Mouse (Mus musculus): ENCODE measurements at regions not wholly inside any gene's neighbourhood (a gene's known extent, or its start where the extent isn't known, plus 50 kb on each side); places are given as distances from the start of the nearest gene placed in this dataset.
A peak's percentile ranks its signal among the peaks of the same experiment; 100 is the strongest.

DNA sequence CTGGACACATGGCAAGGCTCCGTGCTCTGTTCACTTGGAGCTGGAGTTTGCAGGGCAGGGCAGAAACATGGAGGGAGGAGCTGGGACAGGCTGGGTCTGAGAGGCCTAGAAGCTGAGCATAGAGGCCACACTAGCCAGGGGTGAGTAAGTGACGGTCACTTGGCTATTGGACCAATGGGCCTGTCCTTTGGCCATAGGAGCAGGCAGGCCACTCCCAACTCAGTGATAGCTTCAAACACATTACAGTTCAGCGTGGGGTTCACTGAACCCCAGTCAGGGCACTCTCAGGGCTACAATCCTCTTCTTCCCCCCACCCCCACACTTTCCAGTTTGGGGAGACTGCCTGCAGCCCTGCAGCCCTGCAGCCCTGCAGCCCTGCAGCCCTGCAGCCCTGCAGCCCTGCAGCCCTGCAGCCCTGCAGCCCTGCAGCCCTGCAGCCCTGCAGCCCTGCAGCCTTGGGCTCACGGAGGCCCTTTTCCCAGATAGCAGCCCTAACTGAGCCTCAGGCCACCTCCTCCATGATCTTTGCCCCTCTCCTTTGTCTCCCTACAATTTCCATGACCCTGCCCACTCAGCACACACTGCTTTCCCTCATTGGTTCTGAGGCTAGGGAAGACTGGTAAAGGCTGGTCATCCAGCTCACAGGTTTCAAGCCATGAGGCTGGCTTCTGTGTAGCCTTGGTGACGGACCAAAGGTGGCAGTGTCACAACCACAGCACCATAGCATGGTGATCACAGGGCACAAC lies 285.3 kb downstream of the Cdh26 start:
- no peak for DNase-seq

DNA sequence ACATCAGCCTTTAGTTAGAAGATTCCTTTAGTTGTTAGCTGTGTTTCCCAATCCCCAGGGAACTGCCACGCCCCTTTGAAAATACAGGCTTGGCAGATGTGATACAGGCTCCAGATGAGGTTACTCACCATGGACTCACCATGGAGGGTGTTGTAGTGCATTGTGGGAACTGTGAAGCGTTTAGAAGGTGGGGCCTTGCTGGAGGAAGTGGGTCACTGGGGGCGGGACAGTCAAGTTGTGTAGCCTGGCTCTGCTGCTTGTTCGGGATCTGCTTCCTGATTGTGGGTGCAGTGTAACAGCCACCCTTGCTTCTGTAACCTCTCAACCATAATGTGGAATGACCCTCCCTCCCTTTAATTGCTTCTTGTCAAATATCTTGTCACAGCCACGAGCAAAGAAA lies 287.7 kb downstream of the Cdh26 start:
- peak; percentile 6 for DNase-seq

DNA sequence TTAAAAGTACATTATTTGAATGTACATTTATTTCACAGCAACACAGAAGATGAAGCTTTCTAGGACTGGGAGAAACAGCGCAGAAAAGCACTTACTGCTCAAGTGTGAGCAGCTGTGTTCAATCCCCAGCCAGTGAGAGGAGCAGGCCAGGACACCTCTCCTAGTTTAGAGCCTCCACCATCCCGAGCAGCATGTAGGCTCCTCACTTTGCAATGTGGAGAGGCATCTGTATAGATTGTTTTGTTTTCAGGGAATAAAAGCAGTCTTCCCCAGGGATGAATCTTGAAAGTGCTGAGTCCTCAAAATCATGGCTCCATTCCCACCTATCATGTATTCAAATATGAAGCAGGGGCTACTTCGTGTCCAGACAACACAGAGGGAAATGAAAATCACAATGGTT lies 293.1 kb downstream of the Cdh26 start:
- no peak for DNase-seq

DNA sequence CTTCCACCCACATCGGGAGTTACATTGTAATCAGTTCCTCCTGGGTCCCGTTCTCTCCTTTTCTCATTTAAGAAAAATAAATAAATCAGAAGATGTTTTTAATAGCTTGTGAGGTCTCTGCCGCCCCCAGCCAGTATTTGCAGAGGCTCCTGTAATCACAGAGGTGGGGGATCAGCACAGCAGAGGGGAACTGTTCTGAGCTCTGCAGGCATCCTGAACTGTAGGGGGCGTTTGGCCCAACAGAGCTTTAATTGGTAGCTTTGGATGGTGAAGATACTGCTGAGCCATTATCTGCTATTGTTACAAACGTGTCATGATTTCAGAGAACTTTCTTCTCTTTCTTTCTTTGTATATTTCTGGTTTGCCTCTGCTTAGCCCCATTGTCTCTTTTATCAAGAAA lies 293.9 kb downstream of the Cdh26 start:
- no peak for DNase-seq

DNA sequence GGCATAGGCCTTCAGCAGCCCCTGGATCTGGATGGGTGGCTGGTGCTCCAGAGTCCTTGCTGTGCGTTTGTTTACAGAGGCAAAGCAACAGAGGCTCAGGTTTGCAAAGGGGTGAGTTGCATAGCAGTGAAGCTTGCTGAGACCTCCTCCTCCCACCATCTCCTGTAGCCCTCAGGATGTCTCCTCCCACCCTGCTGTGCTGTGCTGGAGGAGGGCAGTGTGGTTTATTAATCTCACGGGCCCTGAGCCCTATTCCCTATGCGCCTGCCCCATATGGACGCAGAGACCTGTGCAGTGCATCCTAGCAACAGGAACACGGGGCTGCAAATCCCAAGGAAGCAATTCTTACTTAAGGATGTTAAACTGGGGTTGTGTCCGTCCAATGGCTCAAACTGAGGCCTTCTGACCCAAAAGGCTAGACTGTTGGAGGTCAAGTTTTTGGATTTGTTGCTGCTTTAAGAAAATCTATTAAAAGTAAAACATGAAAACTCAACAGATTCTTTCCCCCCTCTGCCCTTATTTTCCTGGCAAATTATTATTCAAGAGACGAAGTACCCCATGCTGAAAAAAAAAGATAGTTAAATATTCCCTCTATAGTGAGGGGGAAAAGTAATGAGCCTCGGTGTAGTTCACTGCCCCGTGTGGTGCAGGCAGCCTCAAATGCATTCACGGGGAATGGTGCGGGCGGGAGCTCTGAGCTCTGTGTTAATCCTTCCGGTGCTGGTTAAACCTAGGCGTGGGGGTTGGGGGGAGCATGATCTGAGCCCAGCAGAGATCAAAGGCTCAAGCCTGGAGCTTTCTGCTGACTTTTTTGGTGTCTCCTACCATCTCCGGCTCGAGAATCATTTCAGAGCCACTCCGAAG lies 297.8 kb downstream of the Cdh26 start:
- DNase-seq: no peak

DNA sequence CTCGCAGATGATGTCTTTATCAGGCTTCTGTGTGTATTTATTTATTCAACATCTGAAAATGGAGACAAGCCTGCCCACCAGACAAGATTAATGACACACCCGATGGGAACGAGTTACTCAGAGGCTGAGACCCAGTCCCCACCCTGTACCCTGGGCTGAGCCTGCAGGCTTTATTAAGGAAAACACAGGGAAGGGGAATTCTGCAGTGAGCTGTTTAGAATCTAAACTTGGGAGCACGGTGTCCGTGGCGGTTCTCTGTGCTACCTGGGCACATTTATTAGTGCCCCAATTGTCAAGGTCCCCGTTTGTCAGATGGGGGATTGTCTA lies 298.4 kb downstream of the Cdh26 start:
- DNase-seq: no peak

DNA sequence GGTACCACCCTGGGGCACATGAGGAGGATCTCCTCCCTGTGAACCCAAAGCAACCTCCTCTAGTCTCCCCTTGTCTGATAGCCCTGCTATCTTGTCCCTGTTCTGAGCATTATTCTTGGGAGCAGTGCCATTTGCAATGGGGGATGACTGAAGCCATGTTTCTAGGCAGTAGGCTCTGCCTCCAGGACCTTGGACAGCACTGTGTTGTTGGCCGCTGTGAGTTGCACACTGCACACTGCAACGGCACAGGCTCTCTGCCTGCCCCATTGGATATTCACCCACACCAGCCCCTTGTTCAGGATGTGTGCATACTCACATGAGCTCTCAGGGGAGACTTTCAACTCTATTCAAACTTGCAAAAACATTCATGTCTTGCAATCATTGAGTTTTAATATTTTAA lies 304.8 kb downstream of the Cdh26 start:
- peak; percentile 23 for DNase-seq

DNA sequence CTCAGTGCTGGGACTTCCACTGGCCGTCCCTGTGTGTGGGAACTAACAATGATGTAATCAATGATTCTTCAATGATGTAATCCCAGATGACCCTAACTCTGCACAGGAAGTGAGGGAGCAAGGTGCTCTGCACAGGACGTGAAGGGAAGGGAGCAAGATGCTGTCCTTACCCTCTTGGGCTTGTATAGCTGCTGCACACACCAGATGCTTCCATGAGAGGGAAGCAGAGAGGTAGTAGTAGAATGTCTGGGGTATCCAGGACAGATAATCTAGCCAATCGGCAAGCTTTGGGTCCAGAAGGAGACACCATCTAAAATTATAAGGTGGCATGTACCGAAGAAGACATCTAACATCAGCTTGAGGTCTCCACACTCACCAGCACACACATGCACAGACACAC lies 314.3 kb downstream of the Cdh26 start:
- DNase-seq: no peak

DNA sequence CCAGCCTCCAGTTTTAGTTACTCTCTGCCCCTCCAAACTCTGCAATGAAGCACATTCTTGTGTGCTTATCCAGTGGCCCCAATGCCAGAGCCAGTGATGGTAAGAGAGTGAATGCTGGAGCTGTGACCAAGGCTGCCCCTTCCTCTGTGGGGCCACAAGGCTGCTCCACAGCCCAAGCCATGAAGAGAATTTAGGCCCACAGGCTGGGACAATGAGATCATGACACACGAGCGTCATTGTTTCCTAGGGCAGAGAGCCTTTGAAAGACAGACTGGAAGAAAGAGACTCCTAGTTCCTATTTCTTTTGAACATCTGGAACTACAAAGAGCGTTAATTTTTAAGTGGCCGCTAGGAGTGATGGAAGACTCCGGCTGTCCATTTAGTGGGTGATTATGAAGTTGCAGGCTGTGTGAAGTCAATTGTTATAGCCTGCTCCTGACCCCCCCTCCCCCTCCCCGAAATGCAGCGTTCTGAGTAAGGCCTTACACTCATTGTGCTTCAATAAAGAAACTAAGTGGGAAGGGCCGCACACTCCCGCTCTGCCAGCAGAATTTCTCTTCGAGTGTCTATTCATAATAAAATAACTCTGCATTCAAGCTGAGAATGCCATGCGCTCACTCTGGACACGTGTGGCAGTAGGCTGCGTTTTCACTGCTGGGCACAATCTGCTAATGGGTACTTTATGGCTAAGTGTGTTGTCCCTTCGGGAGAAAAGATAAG lies 315.1 kb downstream of the Cdh26 start:
- no peak for DNase-seq

DNA sequence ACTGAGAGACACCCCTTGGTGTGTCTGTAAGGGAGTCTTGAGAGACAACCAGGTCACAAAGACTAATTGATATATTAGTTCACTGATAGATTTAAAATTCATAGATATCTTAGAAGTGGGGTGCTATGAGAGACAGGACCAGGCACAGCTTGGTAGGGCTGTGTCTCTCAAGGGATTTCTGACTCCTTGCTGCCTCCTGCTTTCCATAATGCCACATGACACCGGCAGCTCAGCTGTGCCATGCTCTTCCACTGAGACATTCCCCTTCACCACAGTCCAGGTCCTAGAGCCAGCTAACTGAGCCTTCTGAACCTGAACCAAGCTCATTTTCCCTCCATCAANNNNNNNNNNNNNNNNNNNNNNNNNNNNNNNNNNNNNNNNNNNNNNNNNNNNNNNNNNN lies 320.9 kb downstream of the Cdh26 start:
- DNase-seq: no peak

DNA sequence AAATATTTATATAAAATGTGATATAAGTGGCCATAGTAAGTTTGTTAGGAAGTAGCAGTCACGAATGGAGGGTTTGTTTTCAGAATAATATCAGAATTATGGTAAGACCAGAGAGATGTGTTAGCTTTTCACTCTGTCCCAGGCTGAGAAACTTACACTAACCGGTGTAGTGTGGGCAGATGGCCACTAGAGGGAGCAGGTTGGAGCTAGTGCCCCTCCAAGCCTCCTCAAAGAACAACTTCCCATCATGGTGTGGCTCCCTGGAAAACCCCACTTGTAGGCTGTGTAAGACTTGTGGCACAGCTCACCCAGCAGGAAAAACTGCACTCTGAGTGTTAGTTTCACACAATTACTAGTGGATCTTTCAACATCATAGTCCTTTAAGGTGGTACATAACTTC lies 328.0 kb downstream of the Cdh26 start:
- peak; percentile 70 for DNase-seq

DNA sequence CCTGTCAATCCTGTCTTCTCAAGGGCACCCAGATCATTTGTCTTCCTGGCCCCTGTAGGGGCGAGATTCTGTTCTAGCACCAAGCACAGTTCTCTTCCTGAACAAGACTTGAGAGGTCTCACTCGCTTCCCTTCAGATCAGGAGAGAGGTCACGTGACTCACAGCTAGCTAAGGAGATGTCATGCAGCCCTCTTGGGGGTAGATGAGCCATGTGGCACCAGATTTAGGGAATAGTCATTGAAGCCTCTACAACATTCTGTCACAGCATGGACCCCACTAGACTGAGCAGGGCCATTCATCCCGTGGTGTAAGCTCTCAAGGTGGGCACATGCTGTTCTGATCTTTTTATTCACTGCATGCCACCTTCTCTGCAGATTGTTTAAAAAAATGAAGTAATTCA lies 338.2 kb downstream of the Cdh26 start:
- DNase-seq: no peak

DNA sequence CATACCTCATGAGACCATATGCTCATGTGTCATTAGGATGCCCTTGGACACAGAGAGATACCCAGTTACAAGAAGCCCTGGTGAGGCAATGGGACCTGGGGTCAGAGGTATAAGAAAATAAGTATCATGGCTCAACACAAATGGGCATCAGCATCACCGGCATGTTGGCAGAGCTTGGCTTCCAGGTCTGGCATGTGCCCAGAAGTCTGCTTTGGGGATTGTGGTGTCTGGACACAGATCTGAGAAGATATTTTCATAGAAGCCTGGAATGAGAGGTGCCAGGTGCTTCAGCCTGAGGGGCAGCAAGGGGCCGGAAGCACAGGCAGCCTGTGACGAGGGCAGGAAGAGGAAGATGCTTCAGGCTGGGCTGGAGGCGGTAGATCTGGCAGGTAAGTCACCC lies 338.7 kb downstream of the Cdh26 start:
- no peak for DNase-seq

DNA sequence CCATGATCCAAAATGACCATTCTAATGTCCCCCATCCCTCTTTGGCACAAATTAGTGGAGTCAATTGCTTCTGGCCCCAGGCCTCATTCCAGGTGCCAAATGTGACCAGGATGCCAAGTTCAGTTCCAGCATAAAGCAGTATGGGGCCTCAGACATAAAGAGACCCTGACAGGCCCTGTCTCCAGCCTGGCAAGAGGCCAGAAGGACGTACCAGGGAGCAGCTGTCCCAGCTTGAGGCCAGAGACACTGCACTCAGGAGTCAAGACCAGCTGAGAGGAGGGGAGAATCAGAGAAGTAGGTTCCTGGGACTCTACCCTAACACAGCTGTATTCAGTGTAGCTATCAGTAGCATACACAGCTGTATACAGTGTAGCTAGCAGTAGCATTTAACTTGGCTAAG lies 341.1 kb downstream of the Cdh26 start:
- DNase-seq: peak; percentile 10

DNA sequence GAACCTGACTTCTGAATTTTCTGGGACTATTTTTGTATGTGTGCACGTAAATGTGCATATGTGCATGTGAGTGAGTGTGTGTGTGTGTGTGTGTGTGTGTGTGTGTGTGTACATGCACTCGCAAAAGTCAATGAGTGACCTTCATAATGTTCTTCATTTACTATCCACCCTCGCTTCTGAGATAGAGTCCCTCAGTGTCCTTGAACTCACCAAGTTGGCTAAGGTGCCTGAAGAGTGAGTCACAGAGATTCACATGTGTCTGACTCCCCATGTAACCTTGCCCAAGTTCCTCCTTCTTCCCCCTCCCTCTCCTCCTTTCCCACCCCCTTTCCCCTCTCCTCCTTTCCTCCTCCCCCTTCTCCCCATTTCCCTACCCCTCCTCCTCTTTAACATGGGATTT lies 341.6 kb downstream of the Cdh26 start:
- no peak for DNase-seq

DNA sequence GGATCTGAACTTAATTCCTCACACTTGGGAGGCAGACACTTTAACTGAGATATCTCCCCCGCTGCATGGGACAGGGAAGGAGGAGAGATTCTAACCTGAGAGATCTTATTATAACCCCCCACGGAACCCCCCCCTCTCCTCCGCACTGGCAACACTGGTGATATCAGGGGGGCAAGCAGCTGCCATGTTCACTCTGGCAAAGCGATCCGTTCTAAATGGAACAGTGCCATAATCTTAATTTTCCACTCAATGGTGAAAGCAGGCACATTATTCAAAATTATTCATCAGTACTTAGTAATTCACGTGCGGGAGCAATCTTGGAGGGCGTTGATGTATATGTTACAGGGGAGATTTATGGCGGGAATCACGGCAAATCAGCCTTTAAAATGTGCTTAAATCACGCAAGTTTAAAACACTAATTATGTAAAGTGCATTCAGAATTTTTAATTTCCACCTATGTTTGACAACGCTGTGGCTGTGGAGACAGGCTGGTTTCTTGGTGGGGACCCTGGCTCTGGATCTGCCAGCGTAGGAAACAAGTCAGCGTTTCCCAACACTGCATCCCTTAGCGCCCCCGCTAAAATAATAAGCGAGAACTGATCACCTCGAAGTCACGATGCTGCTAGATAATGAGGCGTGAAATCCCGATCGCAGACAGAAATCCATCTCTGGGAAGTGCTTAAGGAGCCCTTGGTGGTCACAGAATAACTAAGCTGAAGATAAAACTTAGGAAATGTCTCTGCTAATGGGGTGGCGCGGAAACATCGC lies 354.7 kb downstream of the Cdh26 start:
- DNase-seq: no peak

DNA sequence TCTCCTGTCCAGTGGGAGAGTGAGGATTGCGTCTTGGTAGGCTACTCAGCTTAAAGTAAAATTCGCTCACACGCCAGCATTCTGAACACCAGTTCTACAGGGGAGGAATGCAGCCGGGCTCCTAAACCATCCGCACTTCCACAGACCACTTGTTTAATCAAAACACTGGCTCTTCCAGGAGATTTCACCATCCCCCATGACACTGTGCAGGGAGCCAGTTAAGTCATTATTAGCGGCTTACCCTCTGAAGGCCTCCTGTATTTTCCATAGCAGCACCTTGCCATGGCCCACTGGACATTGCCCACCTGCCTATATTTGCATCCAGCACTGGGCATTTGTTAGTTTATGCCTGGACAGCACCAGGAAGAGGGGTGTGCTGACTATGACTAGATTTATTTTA lies 355.5 kb downstream of the Cdh26 start:
- DNase-seq: no peak

DNA sequence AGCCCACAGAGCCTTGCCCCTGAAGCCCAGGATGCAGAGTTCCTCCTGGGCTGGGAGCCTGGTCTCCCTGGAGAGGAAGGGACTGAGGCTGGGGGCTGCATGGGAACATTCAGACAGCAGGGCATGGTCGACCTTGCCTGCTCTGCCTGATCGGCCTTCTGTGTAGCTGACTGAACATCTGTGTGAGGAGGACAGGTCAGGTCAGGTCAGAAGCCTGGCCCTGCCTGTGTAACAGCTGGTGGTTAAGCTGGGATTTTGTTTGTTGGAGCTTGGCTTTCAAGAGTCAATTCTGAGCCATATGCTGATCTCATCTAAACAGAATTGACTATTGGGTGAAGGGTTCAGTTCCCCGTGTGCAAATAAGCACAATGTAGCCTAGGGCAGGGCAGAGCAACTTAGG lies 365.5 kb downstream of the Cdh26 start:
- no peak for DNase-seq

DNA sequence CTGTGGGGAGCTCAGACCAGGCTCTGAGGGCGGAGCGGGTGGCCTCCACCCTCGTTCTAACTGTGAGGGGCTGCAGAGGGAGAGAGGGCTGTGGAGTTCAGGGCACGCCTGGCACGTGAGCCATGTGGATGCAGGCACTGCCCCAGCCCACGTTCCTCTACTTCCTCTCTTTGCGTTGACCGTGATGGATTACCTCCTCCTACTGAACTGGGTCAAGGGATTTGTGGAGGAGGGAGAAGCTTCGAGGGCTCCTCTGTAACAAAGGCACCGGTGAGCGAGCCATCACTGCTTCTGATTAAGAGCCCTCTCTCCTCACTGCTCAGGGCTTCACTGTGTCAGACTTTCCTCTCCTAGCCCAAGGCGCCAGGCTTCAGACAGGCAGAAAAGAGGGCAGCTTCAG lies 371.1 kb downstream of the Cdh26 start:
- DNase-seq: no peak

DNA sequence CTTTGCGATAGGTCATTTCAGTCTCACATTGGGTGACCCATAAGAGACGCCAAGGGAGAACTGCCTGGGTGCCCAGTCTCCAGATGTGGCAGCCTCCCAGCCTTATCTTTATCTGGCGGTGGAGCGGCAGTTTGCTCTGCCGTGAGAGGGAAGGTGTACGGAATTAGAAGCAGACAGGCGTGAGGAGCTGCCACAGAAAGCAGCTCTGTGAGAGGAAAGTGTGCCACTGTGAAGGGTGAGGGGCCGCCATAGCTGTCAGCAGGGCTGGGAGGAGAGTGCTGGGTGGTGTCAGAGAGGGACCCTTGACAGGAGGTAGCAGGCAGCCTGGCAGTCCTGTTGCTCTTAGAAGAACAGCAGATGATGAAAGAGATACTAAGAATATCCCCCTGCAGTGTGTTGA lies 375.0 kb downstream of the Cdh26 start:
- no peak for DNase-seq

DNA sequence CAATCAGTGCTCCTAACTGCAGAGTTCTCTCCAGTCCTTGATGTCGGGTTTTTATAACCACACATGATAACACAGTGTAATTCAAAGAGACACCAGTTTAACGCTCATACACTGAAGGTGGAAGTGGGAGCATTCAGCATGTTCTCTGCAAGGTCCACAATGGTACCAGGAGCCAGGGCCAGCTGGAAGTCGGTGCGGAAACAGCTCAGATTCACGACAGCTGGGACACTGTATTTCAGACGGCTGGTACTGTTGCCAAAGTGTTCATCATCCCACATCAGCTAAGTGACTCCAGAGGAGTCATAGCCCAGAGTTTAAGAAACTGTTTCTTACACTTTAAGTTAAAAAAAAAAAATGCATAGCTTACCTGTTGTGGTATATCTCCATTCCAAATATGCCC lies 391.2 kb downstream of the Cdh26 start:
- no peak for DNase-seq

DNA sequence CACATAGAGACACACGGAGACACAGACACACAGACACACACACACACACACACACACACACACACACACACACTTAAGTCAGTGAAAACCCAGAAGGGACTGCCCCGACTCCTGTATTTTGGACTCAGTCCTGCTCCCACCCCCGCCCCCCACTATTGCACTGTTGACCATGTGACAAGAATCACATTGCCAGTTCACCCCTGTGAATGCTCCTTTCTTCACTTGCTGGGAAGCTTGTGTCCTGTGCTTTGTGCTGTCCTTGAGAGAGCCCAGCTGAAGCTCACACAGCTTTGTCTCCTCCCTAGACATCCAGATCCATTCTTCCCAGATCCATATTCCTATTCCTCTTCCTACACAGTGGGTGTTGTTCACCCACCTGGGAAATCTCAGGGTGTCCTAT lies 400.0 kb downstream of the Cdh26 start:
- DNase-seq: no peak

DNA sequence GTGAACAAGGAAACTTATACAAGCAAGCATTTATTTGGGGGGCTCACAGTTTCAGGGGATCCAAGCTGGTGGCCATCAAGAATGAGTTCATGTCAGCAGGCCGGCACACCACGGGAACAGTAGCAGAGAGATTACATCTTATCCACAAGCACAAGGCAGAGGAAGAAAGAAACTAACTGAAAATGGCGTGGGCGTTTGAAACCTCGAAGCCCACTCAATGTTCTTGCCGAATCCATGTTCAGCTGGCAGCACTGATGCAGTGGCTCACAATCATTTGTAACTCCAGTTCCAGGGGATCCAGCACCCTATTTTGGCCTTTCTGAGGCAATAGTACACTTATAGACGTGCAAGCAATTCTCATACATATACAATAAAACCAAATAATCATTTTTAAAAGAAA lies 404.7 kb downstream of the Cdh26 start:
- no peak for DNase-seq
